Mouse (Mus musculus) hindbrain, embryonic 13.5 days (tissue): ENCODE measurements at regions not wholly inside any gene's neighbourhood (a gene's known extent, or its start where the extent isn't known, plus 50 kb on each side); places are given as distances from the start of the nearest gene placed in this dataset.

Experiments used
- ATAC-seq: fragments of 200-750 bp; cut with Nextera tagmentation; 2 replicates; pipeline ENCODE4 v1.8.0; 2017; ENCODE audit warnings: moderate TSS enrichment; ENCODE audit not compliant: low FRiP score
- H3K27ac ChIP-seq: fragments of 300-500 bp; sonication (generic); 2 replicates; pipeline ENCODE4 v1.5.1; 2015; ENCODE audit warnings: inconsistent platforms, mild to moderate bottlenecking, moderate library complexity
- H3K27me3 ChIP-seq: fragments of 300-500 bp; sonication (generic); 2 replicates; pipeline ENCODE4 v1.6.1; 2015; ENCODE audit warnings: mild to moderate bottlenecking, inconsistent platforms
- H3K36me3 ChIP-seq: fragments of 300-500 bp; sonication (generic); 2 replicates; pipeline ENCODE4 v1.6.1; 2015; ENCODE audit warnings: mild to moderate bottlenecking, inconsistent platforms
- H3K4me1 ChIP-seq: fragments of 300-500 bp; sonication (generic); replicated peaks from 2 replicates; pipeline ENCODE4 v1.6.1; 2015; ENCODE audit warnings: inconsistent platforms
- H3K4me2 ChIP-seq: fragments of 300-500 bp; sonication (generic); 2 replicates; pipeline ENCODE4 v1.6.1; 2015; ENCODE audit warnings: inconsistent platforms, mild to moderate bottlenecking, moderate library complexity
- H3K4me3 ChIP-seq: fragments of 300-500 bp; sonication (generic); 2 replicates; pipeline ENCODE4 v1.5.1; 2015; ENCODE audit warnings: mild to moderate bottlenecking, inconsistent platforms
- H3K9ac ChIP-seq: fragments of 300-500 bp; sonication (generic); 2 replicates; pipeline ENCODE4 v1.6.1; 2015; ENCODE audit warnings: mild to moderate bottlenecking, inconsistent platforms
- H3K9me3 ChIP-seq: fragments of 300-500 bp; sonication (generic); 2 replicates; pipeline ENCODE4 v1.6.1; 2016; ENCODE audit warnings: inconsistent platforms
- WGBS: fragments of 180-500 bp; shearing (Covaris S2); methylation state at CpG from one replicate; pipeline ENCODE4 v1.1.7; 2015; 5-methylcytosine and 5-hydroxymethylcytosine counted together

- Histone ChIP-seq H3K4me2 (no peak overlapping the region), H3K4me3 (no peak overlapping the region), H3K36me3 (no peaks in the 10 kb centered on the region), H3K9me3 (no peaks in the 10 kb centered on the region), H3K27me3 (no peaks in the 10 kb centered on the region), H3K27ac (no peak overlapping the region), H3K4me1 (no peaks in the 10 kb centered on the region), H3K9ac (no peak overlapping the region)
- 84% methylated on average over 6 of the region's 6 CpGs for WGBS
- ATAC-seq, result no peak
These were observed 116.2 kb downstream of the Mbl2 start for GRCm38 (mm10) chr19:30348924-30349323.

- Histone ChIP-seq H3K4me3 (no peak overlapping the region), H3K9ac (no peak overlapping the region), H3K4me1 (no peaks in the 10 kb centered on the region), H3K36me3 (no peaks in the 10 kb centered on the region), H3K27me3 (no peaks in the 10 kb centered on the region), H3K4me2 (no peak overlapping the region), H3K9me3 (no peaks in the 10 kb centered on the region), H3K27ac (no peak overlapping the region)
- ATAC-seq, result no peak
- WGBS, result 54% methylated on average over 4 of the region's 4 CpGs
These were observed 122.2 kb downstream of the Mbl2 start for GRCm38 (mm10) chr19:30354981-30355380.

GRCm38 (mm10) chr19:30358961-30359360, 126.2 kb downstream of the Mbl2 start:
- Histone ChIP-seq H3K4me3 (no peak overlapping the region), H3K4me2 (no peak overlapping the region), H3K27ac (no peak overlapping the region), H3K4me1 (no peaks in the 10 kb centered on the region), H3K36me3 (no peaks in the 10 kb centered on the region), H3K9ac (no peak overlapping the region), H3K27me3 (no peaks in the 10 kb centered on the region), H3K9me3 (no peaks in the 10 kb centered on the region)
- ATAC-seq, result no peak
- 77% methylated on average over 6 of the region's 6 CpGs for WGBS

- H3K4me3 ChIP-seq, result no peak overlapping the region
- H3K4me2 ChIP-seq, result no peak overlapping the region
- H3K27me3 ChIP-seq, result no peaks in the 10 kb centered on the region
- H3K9me3 ChIP-seq, result no peaks in the 10 kb centered on the region
- H3K27ac ChIP-seq, result no peak overlapping the region
- H3K36me3 ChIP-seq, result no peaks in the 10 kb centered on the region
- ATAC-seq, result no peak
- no peak overlapping the region for H3K9ac ChIP-seq
- WGBS, result 72% methylated on average over 5 of the region's 5 CpGs
- no peaks in the 10 kb centered on the region for H3K4me1 ChIP-seq
These were observed 139.2 kb downstream of the Mbl2 start for GRCm38 (mm10) chr19:30371901-30372300.

GRCm38 (mm10) chr19:30379767-30380166, 147.0 kb downstream of the Mbl2 start:
- no peak overlapping the region for H3K9ac ChIP-seq
- WGBS, result 65% methylated on average over 6 of the region's 6 CpGs

GRCm38 (mm10) chr19:30380515-30381206, 147.9 kb downstream of the Mbl2 start:
- no peak overlapping the region for H3K4me2 ChIP-seq
- no peaks in the 10 kb centered on the region for H3K27me3 ChIP-seq
- no peaks in the 10 kb centered on the region for H3K9me3 ChIP-seq
- H3K27ac ChIP-seq, result no peak overlapping the region
- H3K9ac ChIP-seq, result no peak overlapping the region
- WGBS, result 84% methylated on average over 6 of the region's 6 CpGs
- ATAC-seq, result no peak
- H3K4me1 ChIP-seq, result no peaks in the 10 kb centered on the region
- H3K36me3 ChIP-seq, result no peaks in the 10 kb centered on the region
- H3K4me3 ChIP-seq, result no peak overlapping the region

More at GRCm38 (mm10) chr19:30379767-30380166, 147.0 kb downstream of the Mbl2 start:
- Histone ChIP-seq H3K4me3 (no peak overlapping the region), H3K4me2 (no peak overlapping the region), H3K27me3 (no peaks in the 10 kb centered on the region), H3K36me3 (no peaks in the 10 kb centered on the region), H3K4me1 (no peaks in the 10 kb centered on the region), H3K27ac (no peak overlapping the region), H3K9me3 (no peaks in the 10 kb centered on the region)
- ATAC-seq, result no peak

- H3K4me3 ChIP-seq, result no peak overlapping the region
- H3K27ac ChIP-seq, result no peak overlapping the region
- WGBS, result 70% methylated on average over 5 of the region's 5 CpGs
- H3K9ac ChIP-seq, result no peak overlapping the region
- H3K4me1 ChIP-seq, result no peaks in the 10 kb centered on the region
- H3K36me3 ChIP-seq, result no peaks in the 10 kb centered on the region
- no peak overlapping the region for H3K4me2 ChIP-seq
- ATAC-seq, result no peak
- no peaks in the 10 kb centered on the region for H3K27me3 ChIP-seq
- no peaks in the 10 kb centered on the region for H3K9me3 ChIP-seq
These were observed 155.7 kb downstream of the Dkk1 start for GRCm38 (mm10) chr19:30393791-30394190.

- Histone ChIP-seq H3K27me3 (no peaks in the 10 kb centered on the region), H3K36me3 (no peaks in the 10 kb centered on the region), H3K4me1 (no peaks in the 10 kb centered on the region), H3K4me3 (no peak overlapping the region), H3K9ac (no peak overlapping the region), H3K4me2 (no peak overlapping the region), H3K27ac (no peak overlapping the region), H3K9me3 (no peaks in the 10 kb centered on the region)
- no peak for ATAC-seq
- 66% methylated on average over 6 of the region's 6 CpGs for WGBS
These were observed 142.5 kb downstream of the Dkk1 start for GRCm38 (mm10) chr19:30406943-30407342.

- Histone ChIP-seq H3K36me3 (no peaks in the 10 kb centered on the region), H3K4me2 (peak overlapping the region; percentile 49), H3K4me3 (0 out of 2 replicates have a peak overlapping the region, but pooled peaks have one; percentile 9), H3K9ac (no peak overlapping the region), H3K4me1 (peaks cover 8% of the 10 kb centered on the region), H3K27me3 (no peaks in the 10 kb centered on the region), H3K9me3 (no peaks in the 10 kb centered on the region), H3K27ac (peak overlapping the region; percentile 40)
- peak; percentile 93 for ATAC-seq
- WGBS, result 9% methylated on average over 10 of the region's 10 CpGs
These were observed 129.7 kb downstream of the Dkk1 start for GRCm38 (mm10) chr19:30419556-30420280.

- no peak overlapping the region for H3K4me2 ChIP-seq
- H3K36me3 ChIP-seq, result no peaks in the 10 kb centered on the region
- H3K27ac ChIP-seq, result no peak overlapping the region
- 86% methylated on average over 2 of the region's 2 CpGs for WGBS
- H3K9ac ChIP-seq, result no peak overlapping the region
- H3K27me3 ChIP-seq, result no peaks in the 10 kb centered on the region
- H3K4me3 ChIP-seq, result no peak overlapping the region
- no peaks in the 10 kb centered on the region for H3K9me3 ChIP-seq
- ATAC-seq, result no peak
- H3K4me1 ChIP-seq, result no peaks in the 10 kb centered on the region
These were observed 123.8 kb downstream of the Dkk1 start for GRCm38 (mm10) chr19:30425627-30426026.

GRCm38 (mm10) chr19:30427484-30427883, 122.0 kb downstream of the Dkk1 start:
- 7% methylated on average over 2 of the region's 2 CpGs for WGBS
- H3K27ac ChIP-seq, result no peak overlapping the region
- H3K4me1 ChIP-seq, result no peaks in the 10 kb centered on the region
- no peaks in the 10 kb centered on the region for H3K27me3 ChIP-seq
- H3K9ac ChIP-seq, result no peak overlapping the region
- ATAC-seq, result no peak
- H3K4me3 ChIP-seq, result no peak overlapping the region
- no peaks in the 10 kb centered on the region for H3K9me3 ChIP-seq
- H3K4me2 ChIP-seq, result no peak overlapping the region
- no peaks in the 10 kb centered on the region for H3K36me3 ChIP-seq

- Histone ChIP-seq H3K9me3 (no peaks in the 10 kb centered on the region), H3K27me3 (no peaks in the 10 kb centered on the region), H3K4me1 (no peaks in the 10 kb centered on the region), H3K4me3 (no peak overlapping the region), H3K27ac (no peak overlapping the region), H3K9ac (no peak overlapping the region), H3K4me2 (no peak overlapping the region), H3K36me3 (no peaks in the 10 kb centered on the region)
- WGBS, result 91% methylated on average over 1 of the region's 1 CpGs
- no peak for ATAC-seq
These were observed 116.3 kb downstream of the Dkk1 start for GRCm38 (mm10) chr19:30433141-30433540.
